Mouse (Mus musculus) CH12.LX (cell line): ENCODE measurements at regions not wholly inside any gene's neighbourhood (a gene's known extent, or its start where the extent isn't known, plus 50 kb on each side); places are given as distances from the start of the nearest gene placed in this dataset.

Experiments used
- DNase-seq: peaks from one replicate; pipeline ENCODE4 v3.0.0-alpha.2; 2013; ENCODE audit errors: extremely low read depth
- H3K27ac ChIP-seq: 2 replicates; pipeline ENCODE4 v1.5.1; 2012; ENCODE audit warnings: low read depth, mild to moderate bottlenecking, control low read depth, moderate library complexity; ENCODE audit not compliant: insufficient read depth
- H3K27me3 ChIP-seq: replicated peaks from 2 replicates; pipeline ENCODE3; 2012; ENCODE audit warnings: inconsistent platforms
- H3K36me3 ChIP-seq, 2 experiments: replicated peaks in 1 of 2; 2 replicates each; pipeline versions ENCODE3 to v1.6.1; 2012; ENCODE audit warnings: inconsistent platforms in 1 of 2, low read length in 1 of 2, mild to moderate bottlenecking in 1 of 2, mixed read lengths in 1 of 2, moderate library complexity in 1 of 2; ENCODE audit not compliant: control insufficient read depth in 1 of 2, insufficient read depth in 1 of 2
- H3K4me1 ChIP-seq, 2 experiments: 2 replicates each; pipeline ENCODE4 v1.6.1; 2012; ENCODE audit warnings: inconsistent platforms in 1 of 2, moderate library complexity in 1 of 2; ENCODE audit not compliant: insufficient read depth in 2 of 2, control insufficient read depth in 1 of 2
- H3K4me2 ChIP-seq: 2 replicates; pipeline ENCODE4 v1.6.1; 2012; ENCODE audit warnings: low read depth, mild to moderate bottlenecking, control low read depth; ENCODE audit not compliant: poor library complexity, insufficient read depth, severe bottlenecking
- H3K4me3 ChIP-seq, 3 experiments: fragments of 150-350 bp in 1 of 3; sonication (generic) in 1 of 3; replicated peaks in 1 of 3; 2 replicates each; pipeline versions ENCODE3 to v1.5.1; 2011 to 2012; ENCODE audit warnings: low read depth in 2 of 3, low read length in 2 of 3, mild to moderate bottlenecking in 2 of 3, moderate library complexity in 2 of 3, control low read depth in 1 of 3, improper control_type of control experiment in 1 of 3, inconsistent platforms in 1 of 3, mixed read lengths in 1 of 3; ENCODE audit not compliant: poor library complexity in 1 of 3
- H3K79me2 ChIP-seq: replicated peaks from 2 replicates; pipeline ENCODE4 v1.6.1; 2012; ENCODE audit warnings: mild to moderate bottlenecking, moderate library complexity; ENCODE audit not compliant: control insufficient read depth, poor library complexity, insufficient read depth, severe bottlenecking; ENCODE audit errors: extremely low read depth
- H3K9ac ChIP-seq: 2 replicates; pipeline ENCODE4 v1.6.1; 2012; ENCODE audit warnings: low read depth, mild to moderate bottlenecking, control low read depth, moderate library complexity; ENCODE audit not compliant: insufficient read depth
- H3K9me3 ChIP-seq: replicated peaks from 2 replicates; pipeline ENCODE3; 2012; ENCODE audit warnings: low read length, inconsistent platforms, mixed read lengths
- BHLHE40 ChIP-seq: IDR thresholded peaks from 2 replicates; pipeline ENCODE4 v1.6.1; 2011; ENCODE audit warnings: mild to moderate bottlenecking, low read depth, low read length, improper control_type of control experiment
- CHD2 ChIP-seq: IDR thresholded peaks from 2 replicates; pipeline ENCODE4 v1.6.1; 2011; ENCODE audit warnings: low read length, improper control_type of control experiment
- CTCF ChIP-seq, 2 experiments: IDR thresholded peaks in 1 of 2; conservative IDR thresholded peaks in 1 of 2; 2 replicates each; pipeline ENCODE4 v1.5.1; 2011 to 2012; ENCODE audit warnings: low read depth in 2 of 2, low read length in 2 of 2, improper control_type of control experiment in 1 of 2, inconsistent platforms in 1 of 2, mild to moderate bottlenecking in 1 of 2, moderate library complexity in 1 of 2
- E2F4 ChIP-seq: IDR thresholded peaks from 2 replicates; pipeline ENCODE4 v1.6.1; 2011; ENCODE audit warnings: low read depth, low read length, improper control_type of control experiment; ENCODE audit not compliant: insufficient replicate concordance
- GABPA ChIP-seq: IDR thresholded peaks from 2 replicates; pipeline ENCODE4 v1.6.1; 2012; ENCODE audit warnings: low read depth, low read length, improper control_type of control experiment, inconsistent platforms; ENCODE audit not compliant: insufficient replicate concordance
- JUND ChIP-seq: conservative IDR thresholded peaks from 2 replicates; pipeline ENCODE4 v1.6.1; 2011; ENCODE audit warnings: low read depth, low read length, improper control_type of control experiment
- KAT2A ChIP-seq: IDR thresholded peaks from 2 replicates; pipeline ENCODE4 v1.6.1; 2012; ENCODE audit warnings: low read length, improper control_type of control experiment, inconsistent platforms; ENCODE audit not compliant: insufficient replicate concordance
- MAFK ChIP-seq: IDR thresholded peaks from 2 replicates; pipeline ENCODE4 v1.6.1; 2011; ENCODE audit warnings: low read length, improper control_type of control experiment; ENCODE audit not compliant: insufficient replicate concordance
- MAX ChIP-seq: IDR thresholded peaks from 2 replicates; pipeline ENCODE4 v1.6.1; 2011; ENCODE audit warnings: low read length, improper control_type of control experiment
- MAZ ChIP-seq: IDR thresholded peaks from 2 replicates; pipeline ENCODE4 v1.6.1; 2012; ENCODE audit warnings: low read depth, mild to moderate bottlenecking, inconsistent platforms, low read length, improper control_type of control experiment, moderate library complexity
- MEF2A ChIP-seq: IDR thresholded peaks from 2 replicates; pipeline ENCODE4 v1.6.1; 2014; ENCODE audit warnings: low read depth, mild to moderate bottlenecking, inconsistent platforms, low read length, improper control_type of control experiment, borderline replicate concordance
- MYC ChIP-seq: IDR thresholded peaks from 2 replicates; pipeline ENCODE4 v1.6.1; 2011; ENCODE audit warnings: low read depth, mild to moderate bottlenecking, improper control_type of control experiment, low read length
- NELFE ChIP-seq: IDR thresholded peaks from 2 replicates; pipeline ENCODE4 v1.6.1; 2011; ENCODE audit warnings: low read depth, low read length, improper control_type of control experiment
- NRF1 ChIP-seq: IDR thresholded peaks from 2 replicates; pipeline ENCODE4 v1.6.1; 2014; ENCODE audit warnings: low read depth, mild to moderate bottlenecking, inconsistent platforms, low read length, improper control_type of control experiment, moderate library complexity
- POLR2A ChIP-seq: IDR thresholded peaks from 2 replicates; pipeline ENCODE4 v1.6.1; 2011; ENCODE audit warnings: low read depth, mild to moderate bottlenecking, improper control_type of control experiment, low read length
- RAD21 ChIP-seq: IDR thresholded peaks from 2 replicates; pipeline ENCODE4 v1.6.1; 2011; ENCODE audit warnings: low read depth, mild to moderate bottlenecking, low read length, improper control_type of control experiment, moderate library complexity
- RCOR1 ChIP-seq: conservative IDR thresholded peaks from 2 replicates; pipeline ENCODE4 v1.6.1; 2012; ENCODE audit warnings: low read depth, mild to moderate bottlenecking, inconsistent platforms, low read length, improper control_type of control experiment
- SIN3A ChIP-seq: IDR thresholded peaks from 2 replicates; pipeline ENCODE4 v1.6.1; 2012; ENCODE audit warnings: low read length, improper control_type of control experiment, inconsistent platforms
- UBTF ChIP-seq: IDR thresholded peaks from 2 replicates; pipeline ENCODE4 v1.6.1; 2012; ENCODE audit warnings: low read depth, mild to moderate bottlenecking, inconsistent platforms, low read length, improper control_type of control experiment, moderate library complexity
- dilution Hi-C: fragments of 300-500 bp; cut with MboI; formaldehyde crosslinking; loops from 2 replicates; pipeline ENCODE4 v1.14.3; 2020; ENCODE audit warnings: low sequenced_read_pairs; ENCODE audit not compliant: extremely low pct_unique_long_range_greater_than_20kb, extremely low pct_ligation_motif_present
- in situ Hi-C: fragments of 300-500 bp; cut with MboI; formaldehyde crosslinking; loops from 3 replicates; pipeline ENCODE4 v1.14.3; 2019; ENCODE audit warnings: low sequenced_read_pairs, low pct_ligation_motif_present, low pct_unique_long_range_greater_than_20kb, mixed read lengths

DNA sequence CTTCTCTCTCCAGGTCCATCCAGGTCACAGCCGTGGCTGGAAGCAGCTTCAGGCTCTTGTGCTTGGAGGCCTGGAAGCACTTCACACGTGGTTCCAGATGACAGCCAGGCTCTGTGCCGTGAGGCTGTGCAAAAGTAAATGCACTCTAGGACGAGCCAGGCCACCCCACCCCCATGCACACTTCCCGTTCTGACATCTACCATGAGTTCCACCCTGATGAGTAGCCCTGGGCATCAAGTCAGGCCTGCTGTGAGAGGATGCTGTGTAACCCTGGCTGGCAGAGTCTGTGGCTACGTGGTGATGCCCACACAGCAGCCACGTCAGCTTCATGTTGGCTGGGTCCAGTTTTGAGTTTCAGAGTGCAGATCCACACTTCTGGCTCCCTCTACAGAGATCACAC, 202.4 kb upstream of the Sulf2 start:
- Histone ChIP-seq H3K79me2 (no peaks in the 10 kb centered on the region), H3K4me1 (no peaks in the 10 kb centered on the region), H3K4me3 (no peak overlapping the region), H3K9ac (no peak overlapping the region), H3K27me3 (peaks cover 26% of the 10 kb centered on the region), H3K36me3 (no peaks in the 10 kb centered on the region), H3K27ac (no peak overlapping the region), H3K4me2 (no peak overlapping the region), H3K9me3 (no peaks in the 10 kb centered on the region)
- TF ChIP-seq RCOR1 (no peak), KAT2A (no peak), MAX (no peak), SIN3A (no peak), MYC (no peak), POLR2A (no peak), UBTF (no peak), E2F4 (no peak), NRF1 (no peak), GABPA (no peak), MAZ (no peak), MAFK (no peak), NELFE (no peak)
- dilution Hi-C loops (no loop called here), in situ Hi-C loops (no loop called here)
- DNase-seq = no peak

DNA sequence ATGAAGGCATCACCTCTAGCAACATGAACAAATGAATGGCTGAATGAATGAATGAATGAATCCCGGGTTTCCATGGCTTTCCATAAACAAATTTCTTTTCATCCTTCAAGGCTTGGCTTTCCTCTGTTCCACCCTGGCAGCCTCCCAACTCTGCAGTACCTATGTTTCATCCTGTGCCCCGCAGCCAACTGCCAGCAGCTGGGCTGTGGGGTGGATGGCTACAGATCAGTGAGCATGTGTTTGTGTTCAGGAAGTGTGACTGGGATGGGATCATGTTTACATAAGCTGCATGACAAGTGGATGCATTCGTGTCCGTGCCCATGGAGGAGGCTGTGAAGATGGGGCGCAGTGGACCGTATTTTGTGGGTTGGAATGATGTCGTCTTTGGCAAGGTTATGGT, 200.5 kb upstream of the Sulf2 start:
- Histone ChIP-seq H3K4me3 (no peak overlapping the region), H3K36me3 (no peaks in the 10 kb centered on the region), H3K27ac (no peak overlapping the region), H3K27me3 (peaks cover 24% of the 10 kb centered on the region), H3K4me2 (no peak overlapping the region), H3K9me3 (no peaks in the 10 kb centered on the region), H3K4me1 (no peaks in the 10 kb centered on the region), H3K9ac (no peak overlapping the region)
- dilution Hi-C loops (no loop called here), in situ Hi-C loops (no loop called here)
- no peak for DNase-seq
- no peak for TF ChIP-seq JUND
- TF ChIP-seq BHLHE40 = no peak
- TF ChIP-seq MYC = no peak
- no peak for TF ChIP-seq CHD2
- no peak for TF ChIP-seq RAD21
- TF ChIP-seq NELFE = no peak
- TF ChIP-seq RCOR1 = no peak
- no peak for TF ChIP-seq MEF2A
- no peak for TF ChIP-seq KAT2A
- TF ChIP-seq CTCF (conservative IDR thresholded peaks at IDR 0.05 in 1 of 2, IDR thresholded peaks at IDR 0.05 in 1 of 2; ENCODE audit: low read depth in 2 of 2, low read length in 2 of 2) = no peak
- TF ChIP-seq, all 38 proteins: peak for 0
- H3K79me2 ChIP-seq = no peaks in the 10 kb centered on the region
